Mouse (Mus musculus) adrenal gland, adult (tissue): ENCODE measurements around the gene Ncoa1.
A peak's percentile ranks its signal among the peaks of the same experiment; 100 is the strongest.
"Not testable (repeated sequence)": the region's sequence is repeated elsewhere in the genome, so short reads cannot be mapped to it uniquely, and the experiment has no call there.

ENCODE experiments used
- DNase-seq, 2 experiments: peaks; one replicate each; pipeline ENCODE4 v3.0.0; 2022 to 2023; ENCODE audit warnings: low spot score in 1 of 2; ENCODE audit not compliant: inconsistent age in 2 of 2

The Ncoa1 gene

GRCm38 (mm10) chr12:4407085-4407484 lies 69.9 kb downstream of the Ncoa1 start:
- no peak for DNase-seq

DNA sequence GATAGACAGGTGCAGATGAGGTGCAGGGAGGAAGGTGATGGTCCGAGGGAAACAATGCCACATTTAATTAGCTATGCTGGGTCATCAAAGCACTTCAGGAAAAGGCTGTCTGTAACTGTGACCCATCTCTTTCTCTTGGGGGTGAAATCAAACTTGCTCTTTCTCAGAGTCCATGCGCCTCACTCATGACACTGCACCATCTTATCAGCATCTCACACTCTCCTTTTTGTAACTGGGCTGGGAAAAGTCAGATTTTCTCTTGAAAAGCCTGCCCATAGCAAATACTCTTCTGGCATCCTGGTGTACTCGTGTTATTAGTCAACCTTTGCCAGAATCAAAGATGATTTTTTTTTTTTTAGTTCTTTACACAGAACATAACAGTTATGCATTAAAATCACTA lies 70.8 kb downstream of the Ncoa1 start:
- DNase-seq, result no peak

- no peak for DNase-seq
These were observed 73.8 kb downstream of the Ncoa1 start for GRCm38 (mm10) chr12:4403206-4403605.

DNA sequence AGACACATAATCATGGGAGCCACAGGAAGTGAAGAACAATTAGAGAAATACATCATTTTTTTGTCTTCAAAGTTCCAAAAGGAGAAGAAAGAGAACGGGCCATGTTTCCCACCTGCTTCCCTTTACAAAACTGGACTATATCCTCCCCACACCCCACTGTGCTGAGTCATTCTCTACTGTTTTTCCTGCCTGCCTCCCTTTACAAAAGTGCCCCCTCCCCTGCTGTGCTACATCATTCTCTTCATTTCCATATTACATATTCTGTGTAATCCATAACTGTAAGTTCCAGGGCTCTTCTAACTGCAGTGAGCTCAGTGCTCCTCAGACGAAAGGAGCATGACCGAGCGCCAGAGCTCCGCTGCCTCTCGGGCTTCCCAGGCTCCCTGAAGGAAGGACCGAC lies 80.8 kb downstream of the Ncoa1 start:
- no peak for DNase-seq

DNA sequence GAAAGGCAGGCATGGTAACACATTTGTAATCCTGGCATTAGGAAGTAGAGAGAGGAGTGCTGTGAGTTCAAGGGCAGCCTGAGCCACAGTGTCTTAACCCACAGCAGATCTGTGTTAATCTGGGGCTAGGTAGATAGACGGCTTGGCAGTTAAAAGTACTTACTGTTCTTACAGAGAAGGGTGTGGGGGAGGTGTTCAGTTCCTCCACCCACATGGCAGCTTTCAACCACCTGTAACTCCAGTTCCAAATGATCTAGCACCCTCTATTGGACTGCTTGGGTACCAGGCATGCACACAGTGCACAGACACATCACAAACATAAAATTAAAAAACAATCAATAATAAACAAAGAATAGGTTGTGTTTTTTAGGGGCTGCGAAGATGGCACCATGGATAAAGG lies 84.4 kb downstream of the Ncoa1 start:
- DNase-seq, result peak in 1 of 2 experiments; percentile 44

- DNase-seq, result peak; percentile 51 to 79
These were observed 84.9 kb downstream of the Ncoa1 start for GRCm38 (mm10) chr12:4392074-4392473.

GRCm38 (mm10) chr12:4391256-4391655 lies 85.7 kb downstream of the Ncoa1 start:
- no peak for DNase-seq

- no peak for DNase-seq
These were observed 86.3 kb downstream of the Ncoa1 start for GRCm38 (mm10) chr12:4390721-4391120.

GRCm38 (mm10) chr12:4386077-4386719 lies 90.8 kb downstream of the Ncoa1 start:
- DNase-seq, result peak; percentile 27 to 75

DNA sequence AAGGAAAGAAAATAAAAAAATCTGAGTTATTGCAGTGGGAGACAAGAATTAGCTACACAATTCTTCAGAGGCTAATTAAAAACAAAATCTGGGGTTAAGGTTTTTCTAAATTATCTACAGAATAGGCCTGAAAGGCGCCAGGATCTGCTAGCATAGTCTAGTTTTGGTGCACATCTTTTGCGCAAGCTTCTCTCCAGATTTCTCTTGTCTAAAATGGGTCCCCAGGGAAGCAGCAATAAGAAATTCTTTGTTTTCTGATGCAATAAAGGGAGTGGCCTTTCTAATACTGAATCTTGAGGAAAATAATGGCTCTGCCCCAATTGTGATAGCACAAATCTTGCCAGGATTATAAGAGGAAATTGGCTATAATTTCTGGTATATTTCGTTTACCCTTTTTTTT lies 93.9 kb downstream of the Ncoa1 start:
- peak in 1 of 2 experiments; percentile 41 for DNase-seq

DNA sequence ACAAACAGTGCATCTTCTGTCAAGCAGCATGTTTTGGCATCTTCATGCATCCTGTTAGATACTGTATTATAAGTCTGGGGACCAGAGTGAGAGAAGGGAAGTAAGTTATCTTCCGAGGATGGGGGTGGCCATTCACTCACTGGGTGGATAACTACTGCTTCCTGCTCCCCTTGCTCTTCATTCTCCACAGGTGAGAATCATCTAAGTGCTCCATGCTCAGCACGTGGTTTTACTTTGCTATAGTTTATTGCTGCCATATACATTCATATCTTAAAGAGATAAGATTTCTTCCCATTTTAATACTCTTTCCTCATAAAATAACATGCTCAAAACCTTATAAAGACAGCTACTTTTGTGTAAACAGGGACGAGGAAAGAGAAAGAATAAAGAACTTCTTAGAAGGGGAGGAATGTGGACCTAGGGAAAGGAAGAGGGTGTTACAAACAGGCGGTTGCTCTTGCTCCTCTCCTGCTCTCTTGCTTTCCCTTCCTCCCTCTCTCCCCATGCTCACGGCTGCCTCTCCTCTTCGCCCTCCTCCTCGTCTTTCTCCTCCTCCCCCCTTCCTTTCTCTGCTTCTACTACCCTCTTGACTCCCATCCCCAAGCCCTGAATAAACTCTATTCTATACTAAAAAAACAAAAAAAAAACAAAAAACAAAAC lies 97.6 kb downstream of the Ncoa1 start:
- DNase-seq, result no peak

DNA sequence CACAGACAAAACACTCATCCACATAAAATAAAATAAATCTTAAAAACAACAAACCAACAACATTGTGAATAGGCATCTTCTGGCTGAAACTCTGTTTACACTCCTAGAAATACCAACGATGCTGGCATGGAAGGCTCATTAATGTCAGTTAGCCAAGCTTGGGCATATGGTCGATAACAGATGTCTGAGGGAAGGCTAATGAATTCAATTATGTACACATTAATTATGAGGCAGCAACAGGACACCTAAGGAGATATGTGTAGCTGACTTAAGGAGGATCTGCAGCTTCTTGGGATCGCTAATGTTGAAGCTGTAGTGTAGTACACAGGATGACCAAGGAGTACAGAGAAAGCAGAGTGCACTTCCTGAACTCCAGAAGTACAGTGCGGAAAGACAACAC lies 100.5 kb downstream of the Ncoa1 start:
- no peak for DNase-seq

DNA sequence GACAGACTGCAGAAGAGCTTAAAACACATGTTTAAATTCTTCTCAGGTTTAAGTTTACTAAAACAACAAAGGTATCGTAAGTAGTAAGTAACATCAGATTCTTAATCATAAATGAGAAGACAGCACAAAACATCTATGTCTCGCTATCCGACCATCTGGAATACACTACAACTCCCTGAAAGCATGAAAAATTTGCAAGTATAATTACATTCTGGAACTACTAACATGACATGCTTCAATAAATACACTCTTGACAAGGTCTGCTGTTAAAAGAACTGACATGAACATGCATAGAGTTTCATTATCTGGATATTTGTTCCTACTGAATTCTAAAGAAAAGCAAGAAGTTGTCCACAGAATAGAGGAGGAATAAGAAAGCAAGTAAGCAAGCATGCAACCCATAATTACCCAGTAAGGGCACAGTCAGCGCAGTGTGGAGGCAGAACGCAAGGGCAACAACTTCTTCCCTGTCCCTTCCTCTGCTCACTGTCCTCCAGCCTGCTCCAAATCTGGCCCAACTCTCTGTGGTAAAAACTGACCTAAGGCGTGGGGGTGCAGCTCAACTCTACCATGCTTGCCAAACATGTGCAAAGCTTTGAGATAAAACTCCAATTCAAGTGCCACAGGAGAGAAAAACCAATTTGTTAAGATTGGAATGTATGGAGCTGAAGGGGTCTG lies 102.0 kb downstream of the Ncoa1 start:
- no peak for DNase-seq

- DNase-seq, result no peak
These were observed 105.6 kb downstream of the Ncoa1 start for GRCm38 (mm10) chr12:4371406-4371805.

DNA sequence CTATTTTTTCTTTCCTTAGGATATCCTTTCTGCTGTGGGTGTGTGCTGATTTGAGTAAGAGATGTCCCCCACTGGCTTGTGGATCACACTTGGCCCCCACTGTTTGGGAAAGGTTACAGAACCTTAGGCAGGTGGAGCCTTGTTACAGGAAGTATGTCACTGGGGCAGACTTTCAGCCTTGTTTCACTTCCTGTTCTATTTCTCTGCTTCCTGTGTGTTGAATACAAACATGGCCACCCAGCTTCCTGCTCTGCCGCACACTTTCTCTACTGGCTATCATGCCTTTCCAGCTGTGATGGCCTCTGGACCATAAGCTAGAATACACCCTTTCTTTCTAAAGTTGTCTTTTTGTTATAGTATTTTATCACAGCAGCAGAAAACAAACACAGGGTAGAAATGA lies 111.0 kb downstream of the Ncoa1 start:
- DNase-seq, result no peak

GRCm38 (mm10) chr12:4359475-4359874 lies 117.5 kb downstream of the Ncoa1 start:
- DNase-seq, result no peak

DNA sequence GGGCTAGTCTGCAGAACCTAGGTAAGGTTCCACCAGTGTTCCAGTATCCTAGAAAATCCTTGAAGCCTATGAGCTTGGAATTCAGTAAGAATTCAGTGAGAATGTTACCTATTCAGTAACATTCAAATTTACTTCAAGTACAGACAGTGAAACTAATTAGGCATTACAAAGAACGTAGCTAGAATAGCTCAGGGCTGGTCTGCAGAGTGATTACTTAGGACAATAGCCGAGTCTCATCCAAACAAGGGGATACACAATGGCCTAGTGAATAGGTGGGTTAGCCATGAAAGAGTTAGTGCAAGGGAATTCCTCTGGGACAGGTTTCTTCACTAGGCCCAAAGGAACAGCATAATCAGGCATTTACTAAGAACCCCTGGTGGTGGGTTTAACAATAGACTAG lies 118.3 kb downstream of the Ncoa1 start:
- DNase-seq, result not testable (repeated sequence)

DNA sequence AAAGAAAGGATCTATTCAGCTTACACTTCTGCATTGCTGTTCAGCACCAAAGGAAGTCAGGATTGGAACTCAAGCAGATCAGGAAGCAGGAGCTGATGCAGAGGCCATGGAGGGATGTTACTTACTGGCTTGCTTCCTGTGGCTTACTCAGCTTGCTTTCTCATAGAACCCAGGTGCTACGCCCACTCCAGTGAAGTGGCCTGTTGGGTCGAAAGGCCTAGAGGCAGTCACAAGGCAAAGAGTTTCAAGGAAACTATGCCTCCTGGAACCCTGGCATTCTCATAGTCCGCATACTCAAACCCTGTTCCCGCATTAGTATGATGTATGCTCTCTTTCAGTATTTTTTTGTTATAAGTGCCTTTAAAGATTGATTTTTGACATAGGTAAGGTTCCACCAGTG lies 118.9 kb downstream of the Ncoa1 start:
- DNase-seq, result no peak

- DNase-seq, result peak; percentile 45 to 73
These were observed 120.0 kb downstream of the Ncoa1 start for GRCm38 (mm10) chr12:4356834-4357445.

DNA sequence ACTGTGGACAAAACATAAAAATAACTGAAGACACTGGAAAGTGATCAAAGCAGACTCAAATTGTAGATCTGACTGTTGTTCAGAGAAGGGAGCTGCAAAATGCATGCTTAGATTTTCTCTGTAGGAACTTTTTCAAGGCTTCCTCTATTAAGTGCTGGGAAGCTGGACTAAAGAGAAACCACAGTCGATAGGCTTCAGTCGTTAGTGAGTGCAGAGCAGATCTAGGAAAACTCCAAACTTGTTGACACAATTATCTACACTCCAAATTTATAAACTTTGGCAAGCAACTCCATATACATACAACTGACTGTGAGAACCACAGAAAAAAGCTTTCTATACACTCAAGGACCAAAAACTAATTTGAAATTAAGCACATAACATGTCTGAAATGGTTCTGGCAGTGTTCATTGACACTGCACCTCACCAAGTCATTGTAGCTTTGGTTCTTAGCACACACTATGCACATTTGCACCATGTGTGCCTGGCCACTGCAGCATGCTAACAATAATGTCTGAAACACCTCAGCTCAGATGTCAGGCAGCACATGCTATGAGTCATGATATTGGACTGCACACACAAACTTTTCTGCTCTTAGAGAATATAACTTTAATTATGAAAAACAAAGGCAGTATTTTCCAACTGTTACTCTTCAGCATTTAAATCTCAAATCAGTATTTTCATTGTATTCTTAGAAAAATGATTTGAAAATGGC lies 121.8 kb downstream of the Ncoa1 start:
- peak in 1 of 2 experiments; percentile 31 for DNase-seq

GRCm38 (mm10) chr12:4343216-4343615 lies 133.8 kb downstream of the Ncoa1 start:
- DNase-seq, result no peak
